Mouse (Mus musculus): ENCODE data around the gene Kmt5b. TPM values are rescaled to one million over a fixed set of nuclear protein-coding genes. Genes with fewer than 3 reads are reported as not detected.
A peak's percentile ranks its signal among the peaks of the same experiment; 100 is the strongest.

Gene Kmt5b
- polyA plus RNA-seq (2014; fragmentation: Nextera tagmentation; extraction: Ambion mirVana), result 43.9 and 52.7 TPM in 2 replicates

DNA sequence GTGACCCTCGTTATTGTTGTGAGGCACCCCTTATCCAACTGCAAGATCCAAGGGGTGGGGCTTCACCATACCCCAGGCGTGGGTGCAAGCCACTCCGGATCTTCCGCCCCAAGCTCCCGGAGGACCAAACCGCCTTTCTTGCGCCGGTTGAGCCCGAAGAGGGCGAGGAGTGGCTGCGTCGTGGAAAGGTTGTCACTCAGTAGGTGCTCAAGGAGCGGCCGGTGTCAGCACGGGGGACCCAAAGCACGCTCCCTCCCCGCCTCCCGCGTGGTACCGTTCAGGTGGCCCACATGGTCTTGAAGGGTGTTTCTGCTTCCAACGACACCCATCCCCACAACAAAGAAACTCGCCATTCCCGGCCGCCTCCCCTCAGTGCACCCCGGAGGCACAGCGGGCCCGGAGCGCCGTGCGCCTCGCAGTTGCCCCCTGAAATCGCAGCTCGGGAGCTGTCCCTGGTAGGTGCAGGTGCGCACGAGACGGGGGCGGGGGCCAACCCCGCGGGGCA, at the start of gene Kmt5b:
Kmt5b (plus strand) TSS at position 146 of the 505 bp plus-strand sequence.
- H3K4me2 ChIP-seq (replicated peaks; ENCODE audit: low read depth, low read length), result peak within 1 kb of the TSS; percentile 90
- WGBS, result under 1% methylated on average over 39 of the region's 39 CpGs
- peak within 1 kb of the TSS; percentile 100 for H3K9ac ChIP-seq (ENCODE audit: low read depth, low read length)
- DNase-seq (ENCODE audit: low spot score) (no peak), ATAC-seq (ENCODE audit: low FRiP score) (peak; percentile 41; the same call in 1 of the 2 replicates)
- no peaks in the 10 kb centered on the region for H3K36me3 ChIP-seq (ENCODE audit: control insufficient read depth, insufficient read depth, low read length)
- no peaks in the 10 kb centered on the region for H3K27me3 ChIP-seq (ENCODE audit: control insufficient read depth, insufficient read depth, low read length)
- peaks cover 4% of the 10 kb centered on the region; the same call in 1 of the 2 replicates for H3K4me1 ChIP-seq (replicated peaks; ENCODE audit: control insufficient read depth, insufficient read depth, low read length)
- peak within 1 kb of the TSS; percentile 100 for H3K4me3 ChIP-seq (ENCODE audit: low read depth, low read length)
- peak within 1 kb of the TSS; percentile 100 for H3K27ac ChIP-seq (ENCODE audit: low read depth, low read length)
- no peaks in the 10 kb centered on the region for H3K9me3 ChIP-seq (ENCODE audit: control insufficient read depth, low read length)

- peak; percentile 78 for ATAC-seq (ENCODE audit: low FRiP score)
- H3K36me3 ChIP-seq (ENCODE audit: control insufficient read depth, insufficient read depth, low read length), result 0 out of 2 replicates have a peak, but pooled peaks cover 4% of the 10 kb centered on the region
- no peaks in the 10 kb centered on the region for H3K27me3 ChIP-seq (ENCODE audit: control insufficient read depth, insufficient read depth, low read length)
- H3K27ac ChIP-seq (ENCODE audit: low read depth, low read length), result no peak overlapping the region
- no peaks in the 10 kb centered on the region for H3K9me3 ChIP-seq (ENCODE audit: control insufficient read depth, low read length)
- WGBS, result 45% methylated on average over 19 of the region's 19 CpGs
- peak overlapping the region; percentile 43 for H3K4me2 ChIP-seq (replicated peaks; ENCODE audit: low read depth, low read length)
- H3K4me1 ChIP-seq (replicated peaks; ENCODE audit: control insufficient read depth, insufficient read depth, low read length), result no peaks in the 10 kb centered on the region
- DNase-seq (ENCODE audit: low spot score), result peak; percentile 78
- H3K4me3 ChIP-seq (ENCODE audit: low read depth, low read length), result peak overlapping the region; percentile 27
- no peak overlapping the region for H3K9ac ChIP-seq (ENCODE audit: low read depth, low read length)
These were observed 48.5 kb upstream of the Kmt5b start for GRCm38 (mm10) chr19:3718481-3719361.

- H3K4me1 ChIP-seq (replicated peaks; ENCODE audit: control insufficient read depth, insufficient read depth, low read length), result no peaks in the 10 kb centered on the region
- H3K4me3 ChIP-seq (ENCODE audit: low read depth, low read length), result peak overlapping the region; percentile 27
- peak; percentile 61 for DNase-seq (ENCODE audit: low spot score)
- WGBS, result 2% methylated on average over 27 of the region's 27 CpGs
- H3K27ac ChIP-seq (ENCODE audit: low read depth, low read length), result no peak overlapping the region
- H3K27me3 ChIP-seq (ENCODE audit: control insufficient read depth, insufficient read depth, low read length), result no peaks in the 10 kb centered on the region
- peak; percentile 74 for ATAC-seq (ENCODE audit: low FRiP score)
- H3K36me3 ChIP-seq (ENCODE audit: control insufficient read depth, insufficient read depth, low read length), result 0 out of 2 replicates have a peak, but pooled peaks cover 4% of the 10 kb centered on the region
- peak overlapping the region; percentile 16; the same call in 1 of the 2 replicates for H3K9ac ChIP-seq (ENCODE audit: low read depth, low read length)
- peak overlapping the region; percentile 43 for H3K4me2 ChIP-seq (replicated peaks; ENCODE audit: low read depth, low read length)
- no peaks in the 10 kb centered on the region for H3K9me3 ChIP-seq (ENCODE audit: control insufficient read depth, low read length)
These were observed 47.8 kb upstream of the Kmt5b start for GRCm38 (mm10) chr19:3719362-3719891.

DNA sequence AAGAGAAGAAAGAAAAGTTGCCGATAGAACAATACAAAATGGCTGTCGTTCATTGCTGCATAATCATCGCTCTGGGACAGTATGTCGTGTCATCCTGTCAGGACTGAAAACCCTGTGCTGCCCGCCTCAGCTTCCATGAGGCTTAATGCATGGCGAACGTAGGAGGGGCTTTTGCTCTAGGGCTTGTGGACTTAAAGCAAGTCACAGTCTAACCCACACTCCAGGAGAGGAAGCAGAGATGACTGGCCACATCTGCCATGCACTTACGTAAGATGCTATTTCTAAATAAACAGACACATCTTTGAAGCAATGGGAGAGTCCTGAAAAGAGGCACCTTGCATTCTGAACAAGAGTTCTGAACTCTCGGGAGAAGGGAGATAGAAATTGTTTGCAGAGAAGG, 44.1 kb upstream of the Kmt5b start:
- no peak overlapping the region for H3K9ac ChIP-seq (ENCODE audit: low read depth, low read length)
- ATAC-seq (ENCODE audit: low FRiP score) (no peak), DNase-seq (ENCODE audit: low spot score) (no peak)
- WGBS, result 94% methylated on average over 9 of the region's 9 CpGs
- no peak overlapping the region for H3K4me2 ChIP-seq (replicated peaks; ENCODE audit: low read depth, low read length)
- H3K4me3 ChIP-seq (ENCODE audit: low read depth, low read length), result no peak overlapping the region
- no peaks in the 10 kb centered on the region for H3K4me1 ChIP-seq (replicated peaks; ENCODE audit: control insufficient read depth, insufficient read depth, low read length)
- no peaks in the 10 kb centered on the region for H3K36me3 ChIP-seq (ENCODE audit: control insufficient read depth, insufficient read depth, low read length)
- no peaks in the 10 kb centered on the region for H3K9me3 ChIP-seq (ENCODE audit: control insufficient read depth, low read length)
- no peaks in the 10 kb centered on the region for H3K27me3 ChIP-seq (ENCODE audit: control insufficient read depth, insufficient read depth, low read length)
- no peak overlapping the region for H3K27ac ChIP-seq (ENCODE audit: low read depth, low read length)

- no peaks in the 10 kb centered on the region for H3K36me3 ChIP-seq (ENCODE audit: control insufficient read depth, insufficient read depth, low read length)
- no peak overlapping the region for H3K4me3 ChIP-seq (ENCODE audit: low read depth, low read length)
- no peak overlapping the region for H3K27ac ChIP-seq (ENCODE audit: low read depth, low read length)
- WGBS, result 80% methylated on average over 4 of the region's 4 CpGs
- H3K27me3 ChIP-seq (ENCODE audit: control insufficient read depth, insufficient read depth, low read length), result no peaks in the 10 kb centered on the region
- H3K4me1 ChIP-seq (replicated peaks; ENCODE audit: control insufficient read depth, insufficient read depth, low read length), result no peaks in the 10 kb centered on the region
- no peak overlapping the region for H3K9ac ChIP-seq (ENCODE audit: low read depth, low read length)
- no peak overlapping the region for H3K4me2 ChIP-seq (replicated peaks; ENCODE audit: low read depth, low read length)
- DNase-seq (ENCODE audit: low spot score) (peak; percentile 53), ATAC-seq (ENCODE audit: low FRiP score) (no peak)
- H3K9me3 ChIP-seq (ENCODE audit: control insufficient read depth, low read length), result no peaks in the 10 kb centered on the region
These were observed 43.3 kb upstream of the Kmt5b start for GRCm38 (mm10) chr19:3723904-3724303.

DNA sequence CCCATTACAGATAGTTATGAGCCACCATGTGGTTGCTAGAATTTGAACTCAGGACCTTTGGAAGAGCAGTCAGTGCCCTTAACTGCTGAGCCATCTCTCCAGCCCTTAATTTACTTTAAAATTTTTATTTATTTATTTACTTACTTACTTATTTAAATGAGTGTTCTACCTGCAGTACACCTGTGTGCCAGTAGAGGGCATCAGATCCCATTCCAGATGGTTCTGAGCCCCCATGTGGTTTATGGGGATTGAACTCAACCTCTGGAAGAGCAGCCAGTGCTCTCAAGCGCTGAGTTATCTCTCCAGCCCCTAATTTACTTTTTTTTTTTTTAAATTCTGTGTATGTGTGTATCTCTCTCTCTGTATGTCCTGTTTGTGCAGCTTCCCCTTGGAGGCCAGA, 42.4 kb upstream of the Kmt5b start:
- no peaks in the 10 kb centered on the region for H3K4me1 ChIP-seq (replicated peaks; ENCODE audit: control insufficient read depth, insufficient read depth, low read length)
- no peak for ATAC-seq (ENCODE audit: low FRiP score)
- WGBS, result 39% methylated on average over 1 of the region's 1 CpGs
- H3K27me3 ChIP-seq (ENCODE audit: control insufficient read depth, insufficient read depth, low read length), result no peaks in the 10 kb centered on the region
- H3K9me3 ChIP-seq (ENCODE audit: control insufficient read depth, low read length), result no peaks in the 10 kb centered on the region
- no peak overlapping the region for H3K4me3 ChIP-seq (ENCODE audit: low read depth, low read length)
- H3K9ac ChIP-seq (ENCODE audit: low read depth, low read length), result no peak overlapping the region
- peak; percentile 74 for DNase-seq (ENCODE audit: low spot score)
- H3K4me2 ChIP-seq (replicated peaks; ENCODE audit: low read depth, low read length), result no peak overlapping the region; the same call in 1 of the 2 replicates
- no peaks in the 10 kb centered on the region for H3K36me3 ChIP-seq (ENCODE audit: control insufficient read depth, insufficient read depth, low read length)
- no peak overlapping the region for H3K27ac ChIP-seq (ENCODE audit: low read depth, low read length)

DNA sequence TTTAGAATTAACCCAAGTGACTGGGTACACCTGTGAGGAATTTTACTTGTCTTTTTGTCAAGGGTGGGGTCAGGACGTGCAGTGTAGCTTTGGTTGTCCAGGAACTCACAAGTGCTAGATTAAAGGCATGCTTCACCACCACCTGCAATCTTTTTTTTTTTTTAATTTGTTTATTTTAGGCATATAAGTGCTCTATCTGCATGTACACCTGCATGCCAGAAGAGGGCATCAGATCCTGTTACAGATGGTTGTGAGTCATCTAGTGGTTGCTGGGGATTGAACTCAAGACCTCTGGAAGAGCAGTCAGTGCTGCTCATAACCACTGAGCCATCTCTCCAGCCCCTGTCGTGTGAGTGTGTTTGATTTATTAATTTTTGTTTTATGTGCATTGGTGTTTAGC, 38.3 kb upstream of the Kmt5b start:
- DNase-seq (ENCODE audit: low spot score) (no peak), ATAC-seq (ENCODE audit: low FRiP score) (no peak)
- Histone ChIP-seq H3K4me1 (replicated peaks; ENCODE audit: control insufficient read depth, insufficient read depth, low read length) (no peaks in the 10 kb centered on the region), H3K27ac (ENCODE audit: low read depth, low read length) (no peak overlapping the region), H3K4me3 (ENCODE audit: low read depth, low read length) (no peak overlapping the region), H3K36me3 (ENCODE audit: control insufficient read depth, insufficient read depth, low read length) (no peaks in the 10 kb centered on the region), H3K4me2 (replicated peaks; ENCODE audit: low read depth, low read length) (no peak overlapping the region), H3K9me3 (ENCODE audit: control insufficient read depth, low read length) (no peaks in the 10 kb centered on the region), H3K9ac (ENCODE audit: low read depth, low read length) (no peak overlapping the region), H3K27me3 (ENCODE audit: control insufficient read depth, insufficient read depth, low read length) (no peaks in the 10 kb centered on the region)
- WGBS, result 76% methylated on average over 2 of the region's 2 CpGs

DNA sequence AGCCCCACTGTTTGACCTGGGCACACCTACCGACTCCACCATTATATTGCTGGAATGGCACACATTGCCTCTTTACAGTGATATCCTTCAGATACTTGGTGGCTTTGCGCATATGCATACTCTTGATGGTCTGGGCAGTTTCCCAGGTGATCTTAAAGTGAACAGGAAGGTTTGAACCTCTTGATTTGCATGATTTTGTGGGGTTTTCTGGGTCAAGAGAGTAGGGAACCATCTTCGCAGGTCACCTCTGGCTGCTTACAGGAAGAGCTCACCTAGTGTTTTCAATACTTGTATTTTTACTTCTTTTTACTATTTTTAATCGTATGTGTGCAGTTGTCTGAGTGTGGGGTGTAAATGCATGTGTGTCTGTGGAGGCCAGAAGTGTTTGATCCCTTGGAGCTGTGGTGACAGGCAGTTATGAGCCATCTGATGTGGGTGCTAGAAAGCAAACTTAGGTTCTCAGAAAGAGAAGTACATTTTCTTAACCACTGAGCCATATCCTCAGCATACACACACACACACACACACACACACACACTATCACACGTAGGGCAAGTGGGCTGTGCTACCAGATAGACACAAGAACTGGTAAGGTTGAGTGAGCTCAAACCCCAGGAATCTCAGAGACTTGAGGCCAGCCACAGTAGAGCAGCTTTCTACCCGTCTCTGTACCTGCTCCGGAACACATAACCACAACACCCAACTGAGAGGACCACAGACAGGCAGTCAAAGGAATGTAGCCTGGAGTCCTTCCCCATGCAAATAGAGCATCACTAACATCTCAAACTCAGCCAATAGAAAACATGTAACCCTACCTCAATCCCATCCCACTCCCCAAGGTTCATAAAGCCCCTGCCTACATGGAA, 36.2 kb upstream of the Kmt5b start:
- no peaks in the 10 kb centered on the region for H3K9me3 ChIP-seq (ENCODE audit: control insufficient read depth, low read length)
- H3K4me3 ChIP-seq (ENCODE audit: low read depth, low read length), result no peak overlapping the region
- H3K9ac ChIP-seq (ENCODE audit: low read depth, low read length), result no peak overlapping the region
- no peaks in the 10 kb centered on the region for H3K27me3 ChIP-seq (ENCODE audit: control insufficient read depth, insufficient read depth, low read length)
- H3K4me2 ChIP-seq (replicated peaks; ENCODE audit: low read depth, low read length), result no peak overlapping the region
- DNase-seq (ENCODE audit: low spot score) (no peak), ATAC-seq (ENCODE audit: low FRiP score) (no peak)
- no peaks in the 10 kb centered on the region for H3K36me3 ChIP-seq (ENCODE audit: control insufficient read depth, insufficient read depth, low read length)
- 83% methylated on average over 7 of the region's 7 CpGs for WGBS
- H3K4me1 ChIP-seq (replicated peaks; ENCODE audit: control insufficient read depth, insufficient read depth, low read length), result no peaks in the 10 kb centered on the region
- no peak overlapping the region for H3K27ac ChIP-seq (ENCODE audit: low read depth, low read length)
